Mouse (Mus musculus) megakaryocyte, embryonic 14.5 days (primary cell): ENCODE results near the gene Mixl1. TPM values are rescaled to one million over a fixed set of nuclear protein-coding genes. Genes with fewer than 3 reads are reported as not detected.

Experiments
- H3K27me3 ChIP-seq: replicated peaks from 2 replicates; pipeline ENCODE3; 2012; ENCODE audit warnings: inconsistent platforms
- H3K36me3 ChIP-seq: replicated peaks from 2 replicates; pipeline ENCODE3; 2012; ENCODE audit warnings: low read length, inconsistent platforms, mixed read lengths
- H3K4me1 ChIP-seq: 2 replicates; pipeline ENCODE4 v1.6.1; 2012; ENCODE audit warnings: inconsistent platforms
- H3K4me3 ChIP-seq: replicated peaks from 2 replicates; pipeline ENCODE3; 2012; ENCODE audit warnings: moderate library complexity, mild to moderate bottlenecking, inconsistent platforms
- H3K9me3 ChIP-seq: 2 replicates; pipeline ENCODE4 v1.6.1; 2012; ENCODE audit warnings: inconsistent platforms
- FLI1 ChIP-seq: IDR thresholded peaks from 2 replicates; pipeline ENCODE4 v1.6.1; 2012; ENCODE audit warnings: low read length, inconsistent platforms, mixed read lengths
- GATA1 ChIP-seq: IDR thresholded peaks from 3 replicates; pipeline ENCODE4 v1.6.1; 2012; ENCODE audit warnings: mixed read lengths, low read length, inconsistent platforms, borderline replicate concordance
- polyA plus RNA-seq: library from polyadenylated mRNA; stranded (reverse); fragments of >175 nt; gene quantifications from 2 replicates; pipeline ENCODE4 v1.2.3, GENCODE M21; 2012; ENCODE audit warnings: low replicate concordance; ENCODE audit not compliant: insufficient read depth

Mixl1 gene
- polyA plus RNA-seq: not detected in 2 replicates

DNA sequence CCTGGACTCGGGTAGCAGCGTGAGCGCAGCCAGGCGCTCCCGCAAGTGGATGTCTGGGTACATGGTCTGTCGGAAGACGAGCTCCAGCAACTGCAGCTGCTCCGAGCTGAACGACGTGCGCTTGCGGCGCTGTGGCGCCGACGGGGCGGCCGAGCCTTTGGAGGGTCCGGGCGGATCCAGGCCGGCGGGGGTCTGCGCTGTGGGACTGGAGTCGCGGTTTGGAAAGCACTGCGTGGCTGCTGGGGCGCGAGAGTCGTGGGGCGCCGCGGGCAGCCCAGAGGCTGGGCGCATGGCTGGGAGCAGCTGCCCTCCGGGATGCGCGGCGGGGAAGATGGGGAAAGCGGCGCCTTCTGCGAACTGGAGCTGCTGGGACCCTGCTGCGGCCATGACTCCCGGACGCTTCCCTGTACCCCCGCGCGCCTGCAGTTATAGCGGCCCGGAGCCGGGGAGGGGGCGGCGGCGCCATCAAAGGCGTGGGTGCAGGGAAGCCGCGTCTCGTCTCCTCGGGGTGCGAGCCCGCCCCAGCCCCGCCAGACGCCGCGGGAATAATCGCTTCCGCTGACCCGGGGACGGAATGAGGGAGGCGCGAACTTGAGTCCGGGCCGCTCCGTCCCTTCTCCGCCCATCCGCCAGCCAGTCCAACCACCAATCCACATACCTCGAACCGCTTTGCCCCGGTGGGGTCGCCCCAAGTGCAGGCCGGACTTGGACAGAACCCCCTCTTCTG is at the start of gene Mixl1:
Gene Mixl1, minus strand, starts transcription at position 409 of the 727 bp plus-strand sequence.
- H3K36me3 ChIP-seq: peaks cover 8% of the 10 kb centered on the region
- no peaks in the 10 kb centered on the region for H3K9me3 ChIP-seq
- TF ChIP-seq FLI1 (no peak), GATA1 (no peak)
- peaks cover 55% of the 10 kb centered on the region for H3K27me3 ChIP-seq
- H3K4me3 ChIP-seq: peak within 1 kb of the TSS; percentile 88
- H3K4me1 ChIP-seq: peaks cover 21% of the 10 kb centered on the region

DNA sequence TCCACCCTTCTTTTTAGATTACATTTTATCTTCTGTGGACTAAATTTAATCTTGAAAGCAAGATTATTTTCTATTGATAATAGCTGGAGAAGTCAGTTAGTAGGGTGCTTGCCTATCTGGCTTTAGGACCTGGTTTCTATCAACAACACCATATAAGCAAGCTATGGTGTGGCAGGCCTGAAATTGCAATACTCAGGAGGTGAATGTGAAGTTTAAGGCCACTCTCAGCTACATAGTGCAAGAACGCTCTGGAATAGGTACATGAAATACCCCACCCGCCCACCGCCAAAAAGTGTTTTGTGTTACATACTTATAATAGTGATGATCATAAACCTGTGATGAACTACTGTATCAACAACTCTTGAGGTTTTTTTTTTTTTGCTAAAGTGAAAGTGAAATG is 32.4 kb upstream of the Mixl1 start:
- Histone ChIP-seq H3K4me1 (peaks cover 56% of the 10 kb centered on the region), H3K9me3 (no peaks in the 10 kb centered on the region), H3K27me3 (no peaks in the 10 kb centered on the region), H3K4me3 (no peak overlapping the region), H3K36me3 (peaks cover 12% of the 10 kb centered on the region)
- TF ChIP-seq FLI1 (no peak), GATA1 (no peak)

DNA sequence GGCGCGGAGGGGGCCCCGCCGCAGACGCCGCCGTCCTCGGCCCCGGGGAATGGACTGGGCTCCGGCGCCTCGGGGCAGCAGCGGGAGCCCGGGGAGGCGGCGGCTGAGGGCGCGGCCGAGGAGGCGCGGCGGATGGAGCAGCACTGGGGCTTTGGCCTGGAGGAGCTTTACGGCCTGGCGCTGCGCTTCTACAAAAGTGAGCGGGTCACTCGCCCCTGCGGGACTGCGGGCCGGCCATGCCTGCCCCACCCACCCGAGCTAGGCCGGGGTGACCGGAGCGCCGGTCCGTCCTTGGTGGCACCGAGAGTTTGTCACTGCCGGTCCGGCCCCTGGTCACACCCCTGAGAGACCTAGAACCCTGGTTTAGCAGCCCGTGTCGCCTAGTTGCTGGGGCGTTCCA is 29.3 kb upstream of the Mixl1 start:
- no peaks in the 10 kb centered on the region for H3K9me3 ChIP-seq
- peaks cover 72% of the 10 kb centered on the region for H3K4me1 ChIP-seq
- no peak for TF ChIP-seq FLI1
- TF ChIP-seq GATA1: no peak
- no peaks in the 10 kb centered on the region for H3K36me3 ChIP-seq
- H3K27me3 ChIP-seq: no peaks in the 10 kb centered on the region
- H3K4me3 ChIP-seq: peak overlapping the region; percentile 96

DNA sequence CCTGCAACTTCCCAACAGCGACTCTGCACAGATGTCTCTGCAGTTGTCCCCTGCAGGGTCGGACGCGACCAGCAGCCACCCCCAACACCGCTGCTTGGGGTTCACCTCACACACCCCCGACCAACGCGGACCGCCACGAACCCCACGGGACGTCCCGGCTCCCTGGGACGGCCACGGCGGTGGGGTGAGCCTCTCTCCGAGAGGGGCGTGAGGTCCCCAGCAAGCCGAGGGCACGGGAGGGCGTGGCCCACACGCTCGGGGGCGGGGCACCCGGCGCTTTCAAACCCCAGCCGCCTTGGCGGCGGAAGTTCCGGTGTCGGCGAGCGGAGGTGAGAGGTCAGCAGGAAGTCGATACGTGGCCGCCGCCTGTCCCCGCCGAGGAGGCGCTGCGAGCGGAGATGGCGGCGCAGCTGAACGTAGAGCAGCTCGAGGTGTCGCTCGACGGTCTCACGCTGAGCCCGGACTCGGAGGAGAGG is 28.9 kb upstream of the Mixl1 start, which contains the start of gene Acbd3:
Gene Acbd3, plus strand, starts transcription at position 340 of the 476 bp plus-strand sequence.
- peaks cover 67% of the 10 kb centered on the region for H3K4me1 ChIP-seq
- no peaks in the 10 kb centered on the region for H3K9me3 ChIP-seq

DNA sequence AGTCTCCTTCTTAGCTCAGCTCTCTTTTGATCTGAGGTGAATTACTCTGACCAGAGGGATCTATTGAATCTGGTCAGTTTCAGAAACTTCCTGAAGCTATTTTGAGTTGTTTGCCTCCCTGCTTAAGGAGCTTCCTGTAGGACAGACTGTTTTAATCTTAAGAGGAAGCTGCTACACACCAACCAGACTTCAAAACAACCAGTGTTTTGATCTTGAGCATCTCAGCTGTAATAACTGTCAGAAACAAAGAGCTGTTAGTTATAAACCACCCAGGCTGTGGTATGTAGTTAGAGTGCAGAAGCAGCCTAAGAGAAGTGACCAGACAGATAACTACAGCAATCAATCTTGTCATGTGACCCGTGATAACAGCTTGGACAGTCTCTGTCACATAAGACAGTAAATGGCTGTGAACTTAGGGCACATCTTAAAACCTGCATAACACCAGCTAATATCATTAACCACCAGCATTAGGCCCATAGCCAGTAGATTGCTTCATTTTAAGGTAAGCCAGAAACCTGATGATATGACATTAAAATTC is 26.9 kb upstream of the Mixl1 start:
- Histone ChIP-seq H3K36me3 (no peaks in the 10 kb centered on the region), H3K27me3 (peaks cover 1% of the 10 kb centered on the region), H3K4me3 (no peak overlapping the region), H3K4me1 (peaks cover 54% of the 10 kb centered on the region), H3K9me3 (no peaks in the 10 kb centered on the region)
- TF ChIP-seq FLI1 (no peak), GATA1 (no peak)

More for the DNA sequence above, 28.9 kb upstream of the Mixl1 start, which contains the start of gene Acbd3:
- peak; percentile 34; the same call in 1 of the 2 replicates for TF ChIP-seq FLI1
- TF ChIP-seq GATA1: no peak
- H3K27me3 ChIP-seq: no peaks in the 10 kb centered on the region
- H3K4me3 ChIP-seq: peak within 1 kb of the TSS; percentile 96
- H3K36me3 ChIP-seq: no peaks in the 10 kb centered on the region

DNA sequence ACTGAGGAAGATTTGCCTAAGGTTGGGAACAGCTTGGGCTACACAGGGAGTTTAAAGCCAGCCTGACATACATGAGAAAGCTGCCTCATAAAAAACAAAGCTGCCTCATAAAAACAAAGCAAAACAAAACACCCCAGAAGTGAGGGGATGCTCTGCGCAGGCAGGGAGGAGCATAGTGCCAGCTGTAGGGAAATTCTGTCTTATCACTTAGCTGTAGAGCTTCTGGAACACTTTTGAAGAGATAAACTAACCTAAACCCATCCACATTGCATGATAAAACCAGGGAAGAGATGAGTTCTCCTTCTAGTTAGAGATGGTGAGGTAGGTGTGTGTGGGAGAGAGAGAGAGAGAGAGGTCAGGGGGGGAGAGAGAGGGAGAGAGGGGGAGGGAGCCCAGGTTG is 25.8 kb upstream of the Mixl1 start:
- H3K4me1 ChIP-seq: peaks cover 42% of the 10 kb centered on the region
- H3K9me3 ChIP-seq: no peaks in the 10 kb centered on the region
- H3K27me3 ChIP-seq: peaks cover 3% of the 10 kb centered on the region
- no peaks in the 10 kb centered on the region for H3K36me3 ChIP-seq
- no peak for TF ChIP-seq GATA1
- no peak for TF ChIP-seq FLI1
- no peak overlapping the region for H3K4me3 ChIP-seq

DNA sequence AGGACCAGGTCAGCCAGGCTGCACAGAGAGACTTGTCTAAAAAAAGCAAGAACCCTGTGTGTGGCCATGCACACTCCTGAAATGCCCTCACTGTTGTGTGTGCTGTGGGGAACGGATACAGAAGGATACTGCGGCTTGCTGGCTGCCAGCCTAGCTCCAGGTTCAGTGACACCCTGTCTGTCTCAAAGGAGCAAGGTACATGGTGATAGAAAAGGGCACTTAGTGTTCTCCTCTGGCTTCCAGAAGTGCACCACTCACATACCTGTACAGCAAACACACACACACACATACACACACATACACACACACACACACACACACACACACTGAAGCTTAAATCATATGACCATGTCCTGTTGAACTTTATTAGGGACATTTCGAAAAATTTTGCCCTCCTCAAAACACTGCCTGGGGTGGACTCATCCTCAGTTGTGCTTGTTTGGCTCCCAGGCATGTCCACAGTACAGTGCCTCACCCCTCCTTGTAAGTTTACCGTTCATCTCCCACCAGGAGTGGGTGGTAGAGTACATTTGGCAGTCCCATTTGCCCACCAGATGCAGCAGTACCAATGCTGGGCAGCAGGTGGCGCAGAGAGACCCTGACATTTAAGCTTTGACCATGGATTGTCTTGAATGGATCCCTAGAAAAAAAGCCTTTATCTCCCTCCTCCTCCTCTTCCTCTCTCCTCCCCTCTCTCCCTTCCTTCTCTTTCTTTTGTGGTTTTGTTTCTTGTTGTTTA is 23.3 kb upstream of the Mixl1 start:
- H3K27me3 ChIP-seq: peaks cover 5% of the 10 kb centered on the region
- H3K4me3 ChIP-seq: no peak overlapping the region
- no peak for TF ChIP-seq FLI1
- H3K4me1 ChIP-seq: peaks cover 30% of the 10 kb centered on the region
- H3K36me3 ChIP-seq: no peaks in the 10 kb centered on the region
- H3K9me3 ChIP-seq: no peaks in the 10 kb centered on the region

DNA sequence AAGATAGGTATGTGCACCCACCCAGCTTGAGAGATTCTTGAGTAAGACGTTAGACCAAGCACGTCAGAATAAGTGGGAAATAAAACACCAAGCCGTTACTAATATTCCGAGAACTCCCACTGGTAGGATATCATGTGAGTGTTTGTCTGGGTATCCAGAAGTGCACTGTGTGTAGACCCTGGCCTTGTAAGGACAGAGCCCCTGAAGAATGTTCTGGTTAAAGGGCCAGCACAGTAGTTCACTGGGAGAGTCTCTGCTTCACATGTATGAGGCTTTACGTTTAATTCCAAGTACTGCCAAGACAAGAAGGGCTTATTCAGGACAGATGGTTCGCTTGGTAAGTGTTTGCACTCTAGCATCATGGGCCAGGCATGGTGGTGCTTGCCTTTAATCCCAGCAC is 22.6 kb upstream of the Mixl1 start:
- H3K27me3 ChIP-seq: peaks cover 8% of the 10 kb centered on the region

DNA sequence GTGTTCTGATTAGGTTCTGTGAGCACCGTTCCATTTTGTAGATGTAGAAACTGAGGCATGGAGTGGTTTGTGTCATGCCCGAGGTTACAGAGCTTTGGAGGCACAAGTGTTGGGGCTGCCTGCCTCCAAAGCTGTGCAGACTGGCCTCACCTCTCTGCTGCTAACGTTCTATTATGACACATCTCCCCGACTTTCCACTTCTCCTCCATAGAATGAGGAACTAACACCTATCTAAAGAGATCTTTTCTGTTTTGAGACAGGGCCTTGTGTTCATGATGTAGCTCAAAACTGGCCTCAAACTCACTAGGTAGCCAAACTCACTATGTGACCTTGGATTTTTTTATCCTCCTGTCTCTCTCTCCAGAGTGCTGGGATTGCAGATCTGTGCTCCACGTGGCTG is 21.9 kb upstream of the Mixl1 start:
- TF ChIP-seq FLI1 (no peak), GATA1 (no peak)
- Histone ChIP-seq H3K4me1 (peaks cover 24% of the 10 kb centered on the region), H3K4me3 (no peak overlapping the region), H3K36me3 (no peaks in the 10 kb centered on the region), H3K9me3 (no peaks in the 10 kb centered on the region), H3K27me3 (peaks cover 11% of the 10 kb centered on the region)

More for the DNA sequence above, 22.6 kb upstream of the Mixl1 start:
- TF ChIP-seq FLI1 (no peak), GATA1 (no peak)
- H3K4me3 ChIP-seq: no peak overlapping the region
- H3K36me3 ChIP-seq: no peaks in the 10 kb centered on the region
- H3K4me1 ChIP-seq: peaks cover 24% of the 10 kb centered on the region
- no peaks in the 10 kb centered on the region for H3K9me3 ChIP-seq
